In the genomic region with DNA sequence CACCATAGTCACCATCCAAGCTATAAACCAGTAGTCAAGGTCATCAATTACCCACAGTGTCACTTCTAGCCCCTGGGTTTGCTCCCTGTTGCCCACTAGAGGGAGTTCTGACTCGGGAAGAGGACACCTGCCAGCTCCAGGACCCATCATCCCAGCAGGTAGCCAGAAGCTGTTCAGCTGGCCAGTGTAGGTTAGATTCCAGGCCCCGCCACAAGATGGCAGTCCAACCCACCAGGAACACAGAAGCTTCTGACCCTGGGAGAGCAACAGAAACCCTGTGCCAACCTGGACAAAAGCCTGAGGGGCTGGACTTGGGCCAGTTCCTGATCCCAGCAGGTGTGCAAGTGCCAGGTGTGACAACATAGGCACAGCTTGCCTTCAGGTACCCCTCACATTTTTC, we compare ENCODE assay signal across 8 mouse cellular contexts. TPM values are rescaled to one million over a fixed set of nuclear protein-coding genes. Genes with fewer than 3 reads are reported as not detected.
DNase-seq lines count a peak whose midpoint lies in the region; ATAC-seq and TF ChIP-seq lines count a peak whose summit lies in the region.

No protein-coding gene starts in this region.

- WGBS in heart, embryonic 10.5 days = 0% methylated on average over 2 of the region's 2 CpGs
- WGBS in lung, embryonic 14.5 days = 0% methylated on average over 2 of the region's 2 CpGs

- TF ChIP-seq CTCF in C2C12 (IDR thresholded peaks at IDR 0.05; ENCODE audit: control insufficient read depth, insufficient read depth, insufficient read length) = peak; percentile 78
- TF ChIP-seq CTCF in lung, embryonic 14.5 days (IDR thresholded peaks at IDR 0.05; ENCODE audit: low read depth) = peak; percentile 94

- H3K4me1 ChIP-seq in heart, embryonic 10.5 days = peaks cover 26% of the 10 kb centered on the region
- H3K4me1 ChIP-seq in lung, embryonic 14.5 days (ENCODE audit: insufficient read depth) = peaks cover 6% of the 10 kb centered on the region; the same call in 1 of the 2 replicates

- peak; percentile 74 for DNase-seq in adrenal gland, adult 2 months
- DNase-seq in embryo, embryonic 11.5 days (ENCODE audit: low read depth, low spot score) = peak; percentile 55
- DNase-seq in heart, embryonic 10.5 days (ENCODE audit: low spot score) = peak; percentile 84
- peak; percentile 85 for DNase-seq in kidney, postnatal 25 days
- peak; percentile 86 for DNase-seq in lung, embryonic 14.5 days
- DNase-seq in retina, embryonic 14.5 days (ENCODE audit: low spot score) = peak; percentile 93
- DNase-seq in thymus, postnatal 36 days = peak; percentile 78 to 80

- no peak overlapping the region for H3K4me3 ChIP-seq in C2C12 (ENCODE audit: insufficient read depth, poor library complexity, severe bottlenecking)
- no peak overlapping the region for H3K4me3 ChIP-seq in heart, embryonic 10.5 days
- H3K4me3 ChIP-seq in lung, embryonic 14.5 days (ENCODE audit: low read depth, low read length) = no peak overlapping the region

- peaks cover 38% of the 10 kb centered on the region for H3K27me3 ChIP-seq in C2C12 (ENCODE audit: control insufficient read depth, insufficient read depth, insufficient read length)
- peaks cover 68% of the 10 kb centered on the region for H3K27me3 ChIP-seq in heart, embryonic 10.5 days (ENCODE audit: insufficient read depth, poor library complexity, severe bottlenecking)
- H3K27me3 ChIP-seq in lung, embryonic 14.5 days (ENCODE audit: insufficient read depth, low read length) = peaks cover 43% of the 10 kb centered on the region

- no peaks in the 10 kb centered on the region for H3K79me2 ChIP-seq in C2C12 (ENCODE audit: control insufficient read depth, insufficient read depth)

- no peaks in the 10 kb centered on the region for H3K36me3 ChIP-seq in C2C12 (ENCODE audit: control insufficient read depth, insufficient read depth)
- no peaks in the 10 kb centered on the region for H3K36me3 ChIP-seq in heart, embryonic 10.5 days
- H3K36me3 ChIP-seq in lung, embryonic 14.5 days (ENCODE audit: insufficient read depth) = no peaks in the 10 kb centered on the region

- no peak overlapping the region for H3K27ac ChIP-seq in heart, embryonic 10.5 days
- no peak overlapping the region for H3K27ac ChIP-seq in lung, embryonic 14.5 days (ENCODE audit: low read depth)

- ATAC-seq in lung, embryonic 14.5 days (ENCODE audit: insufficient read depth) = peak; percentile 29; the same call in 1 of the 2 replicates

- no peaks in the 10 kb centered on the region for H3K9me3 ChIP-seq in heart, embryonic 10.5 days
- H3K9me3 ChIP-seq in lung, embryonic 14.5 days (ENCODE audit: low read depth, low read length) = no peaks in the 10 kb centered on the region

- no peak overlapping the region for H3ac ChIP-seq in C2C12 (ENCODE audit: control insufficient read depth, insufficient read length, low read depth)

- H3K4me2 ChIP-seq in lung, embryonic 14.5 days = no peak overlapping the region

- no peak overlapping the region for H3K9ac ChIP-seq in lung, embryonic 14.5 days

- H3K79me3 ChIP-seq in C2C12 (ENCODE audit: low read depth) = no peaks in the 10 kb centered on the region

TF ChIP-seq in C2C12, 6 proteins besides CTCF, POLR2A, EP300 and RAD21:
- TF ChIP-seq USF1 (IDR thresholded peaks at IDR 0.05; ENCODE audit: low read depth) (no peak), MAX (IDR thresholded peaks at IDR 0.05) (no peak), MYOG (IDR thresholded peaks at IDR 0.05; ENCODE audit: control insufficient read depth, extremely low read depth, insufficient read length) (no peak), MYOD1 (IDR thresholded peaks at IDR 0.05; ENCODE audit: control insufficient read depth, insufficient read length, low read depth) (no peak), CEBPB (IDR thresholded peaks at IDR 0.05; ENCODE audit: low read depth) (no peak)

RNA-seq across cellular contexts. Expression of a gene that starts 3.2 kb away (rescaled TPM):
- polyA plus RNA-seq in C2C12 (2012; fragmentation: generic; extraction: Trizol) = 0.01 TPM
- under 1 TPM; 0.28 to 0.37 TPM for total RNA-seq in adrenal gland, adult 2 months (2021)
- polyA plus RNA-seq in adrenal gland, adult 2 months (2012; rRNA removed) = 0.75 and 0.76 TPM in 2 replicates
- 0.04 TPM in 1 of 2 replicates, not detected in the other for polyA plus RNA-seq in heart, embryonic 10.5 days (2016; fragmentation: Nextera tagmentation; extraction: Ambion mirVana)
- polyA plus RNA-seq in lung, embryonic 14.5 days (2014; fragmentation: Nextera tagmentation; extraction: Ambion mirVana) = 0.12 and 0.22 TPM in 2 replicates

RNA-seq across cellular contexts. Expression of a gene that starts 16.8 kb away (rescaled TPM):
- 278 TPM for polyA plus RNA-seq in C2C12 (2012; fragmentation: generic; extraction: Trizol)
- not detected for total RNA-seq in adrenal gland, adult 2 months (2021)
- not detected in 2 replicates for polyA plus RNA-seq in adrenal gland, adult 2 months (2012; rRNA removed)
- polyA plus RNA-seq in heart, embryonic 10.5 days (2016; fragmentation: Nextera tagmentation; extraction: Ambion mirVana) = 0.17 and 0.85 TPM in 2 replicates
- 0.09 TPM in 1 of 2 replicates, not detected in the other for polyA plus RNA-seq in lung, embryonic 14.5 days (2014; fragmentation: Nextera tagmentation; extraction: Ambion mirVana)

Comparison
In these comparisons a context has a peak if more than half of its experiments do, and no peak if none do; other contexts are left out.
1. RNA of a gene that starts 16.8 kb away (polyA plus RNA-seq): 278 TPM in C2C12 (single experiment); 0.17 to 0.85 TPM in heart, embryonic 10.5 days, 0.09 TPM in lung, embryonic 14.5 days and not detected in adrenal gland, adult 2 months; every median in the first group is over 100 times any median in the second.
2. Peak in every context shown above with its lines, with median percentiles within 50 percentile points of each other: DNase-seq.